ENCODE assay signal across 23 mouse cellular contexts in the genomic region with DNA sequence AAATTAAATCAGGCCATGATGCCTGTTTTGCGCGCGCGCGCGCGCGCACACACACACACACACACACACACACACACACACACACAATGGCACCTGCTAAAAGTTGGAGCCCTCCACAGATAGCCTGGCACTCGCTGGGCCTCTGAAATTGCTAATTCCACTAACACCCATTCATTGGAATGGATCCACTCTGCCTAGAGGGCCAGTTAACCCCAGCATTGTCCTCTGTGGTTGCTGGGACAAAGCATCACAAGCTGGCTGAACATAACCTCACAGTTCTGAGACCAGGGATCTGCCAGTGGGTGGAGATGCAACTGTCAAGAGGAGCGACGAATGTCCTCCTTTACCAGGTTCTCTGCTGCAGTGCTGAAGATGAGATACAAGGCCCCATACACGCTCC.
"Had no signal": no experiment of that assay in that cellular context is flagged by ENCODE, and none has a peak within 500 bp of the region (broad histone marks: within the 10 kb centered on the region; RNA-seq: fewer than 3 reads in every experiment).

No protein-coding gene starts in this region.

- H3K9ac ChIP-seq: liver, embryonic 13.5 days; liver, embryonic 15.5 days; liver, postnatal 0 days; lung, embryonic 15.5 days; midbrain, embryonic 12.5 days; midbrain, embryonic 15.5 days; neural tube, embryonic 13.5 days; neural tube, embryonic 15.5 days had no signal

- H3K4me3 ChIP-seq: liver, embryonic 13.5 days; liver, embryonic 15.5 days; lung, embryonic 15.5 days; midbrain, embryonic 10.5 days; midbrain, embryonic 12.5 days; midbrain, embryonic 15.5 days; myocyte; neural tube, embryonic 13.5 days; neural tube, embryonic 15.5 days had no signal

- ATAC-seq: liver, postnatal 0 days; lung, postnatal 0 days; midbrain, embryonic 15.5 days had no signal

- H3K4me2 ChIP-seq: liver, embryonic 13.5 days; liver, embryonic 15.5 days; lung, embryonic 15.5 days; midbrain, embryonic 12.5 days; midbrain, embryonic 15.5 days; neural tube, embryonic 13.5 days; neural tube, embryonic 15.5 days had no signal

- DNase-seq: liver, embryonic 13.5 days; liver, postnatal 0 days; lung, adult 2 months; lung, postnatal 14 days; lung, postnatal 36 days; retina, postnatal 1 day; right cerebral cortex, adult 18-20 months; right cerebral cortex, postnatal 25 days; right cerebral cortex, postnatal 4 days; spleen, adult 18-20 months; thymus, adult 18-20 months; thymus, postnatal 14 days; thymus, postnatal 36 days had no signal

- H3K27ac ChIP-seq: liver, embryonic 13.5 days; liver, embryonic 15.5 days; lung, embryonic 15.5 days; macrophage; midbrain, embryonic 10.5 days; midbrain, embryonic 12.5 days; midbrain, embryonic 15.5 days; neural tube, embryonic 15.5 days had no signal

- H3K4me1 ChIP-seq: midbrain, embryonic 12.5 days; midbrain, embryonic 15.5 days had no signal

- H3K36me3 ChIP-seq: liver, embryonic 13.5 days; liver, embryonic 15.5 days; lung, embryonic 15.5 days; midbrain, embryonic 10.5 days; midbrain, embryonic 12.5 days; midbrain, embryonic 15.5 days; neural tube, embryonic 13.5 days; neural tube, embryonic 15.5 days had no signal

- H3K27me3 ChIP-seq: liver, embryonic 13.5 days; liver, embryonic 15.5 days; lung, embryonic 15.5 days; midbrain, embryonic 12.5 days; midbrain, embryonic 15.5 days; neural tube, embryonic 13.5 days; neural tube, embryonic 15.5 days had no signal

- H3K9me3 ChIP-seq: liver, embryonic 13.5 days; liver, embryonic 15.5 days; lung, embryonic 15.5 days; midbrain, embryonic 10.5 days; midbrain, embryonic 12.5 days; midbrain, embryonic 15.5 days; neural tube, embryonic 13.5 days; neural tube, embryonic 15.5 days had no signal
